Mouse (Mus musculus): ENCODE measurements around the gene Npcd. TPM values are rescaled to one million over a fixed set of nuclear protein-coding genes. Genes with fewer than 3 reads are reported as not detected.

The Npcd gene
- polyA plus RNA-seq, 1 experiment from 2014 or later, result not detected

- H3K4me1 ChIP-seq (replicated peaks; ENCODE audit: control insufficient read depth, insufficient read depth), result peaks cover 8% of the 10 kb centered on the region
- H3K4me3 ChIP-seq (ENCODE audit: low read depth, low read length), result no peak overlapping the region
- no peaks in the 10 kb centered on the region for H3K9me3 ChIP-seq (ENCODE audit: control insufficient read depth, low read length)
- no peak overlapping the region for H3K9ac ChIP-seq (ENCODE audit: low read length)
- DNase-seq (ENCODE audit: low spot score) (no peak), ATAC-seq (ENCODE audit: low FRiP score, low TSS enrichment) (no peak)
- peaks cover under 1% of the 10 kb centered on the region; the same call in 1 of the 2 replicates for H3K36me3 ChIP-seq (ENCODE audit: control insufficient read depth, insufficient read depth, low read length)
- 59% methylated on average over 16 of the region's 16 CpGs for WGBS
- H3K27ac ChIP-seq (replicated peaks), result no peak overlapping the region
- no peak for TF ChIP-seq EP300 (optimal IDR thresholded peaks at IDR 0.05)
- TF ChIP-seq CTCF (IDR thresholded peaks at IDR 0.05; ENCODE audit: low read depth), result no peak
- no peak overlapping the region for H3K4me2 ChIP-seq (replicated peaks; ENCODE audit: low read depth)
- no peaks in the 10 kb centered on the region for H3K27me3 ChIP-seq (ENCODE audit: control insufficient read depth, insufficient read depth, low read length)
These were observed 66.6 kb downstream of the Npcd start for GRCm38 (mm10) chr15:79767327-79767961.

GRCm38 (mm10) chr15:79766586-79767071 lies 67.4 kb downstream of the Npcd start:
- Histone ChIP-seq H3K36me3 (ENCODE audit: control insufficient read depth, insufficient read depth, low read length) (peaks cover 4% of the 10 kb centered on the region; the same call in 1 of the 2 replicates), H3K4me3 (ENCODE audit: low read depth, low read length) (no peak overlapping the region), H3K9me3 (ENCODE audit: control insufficient read depth, low read length) (no peaks in the 10 kb centered on the region), H3K27me3 (ENCODE audit: control insufficient read depth, insufficient read depth, low read length) (no peaks in the 10 kb centered on the region), H3K9ac (ENCODE audit: low read length) (no peak overlapping the region), H3K4me1 (replicated peaks; ENCODE audit: control insufficient read depth, insufficient read depth) (peaks cover 8% of the 10 kb centered on the region), H3K27ac (replicated peaks) (peak overlapping the region; percentile 53; the same call in 1 of the 2 replicates), H3K4me2 (replicated peaks; ENCODE audit: low read depth) (no peak overlapping the region)
- no peak for TF ChIP-seq CTCF (IDR thresholded peaks at IDR 0.05; ENCODE audit: low read depth)
- no peak for TF ChIP-seq EP300 (optimal IDR thresholded peaks at IDR 0.05)
- ATAC-seq (ENCODE audit: low FRiP score, low TSS enrichment), result no peak
- no peak for DNase-seq (ENCODE audit: low spot score)
- 53% methylated on average over 10 of the region's 10 CpGs for WGBS

GRCm38 (mm10) chr15:79766168-79766567 lies 67.9 kb downstream of the Npcd start:
- H3K36me3 ChIP-seq (ENCODE audit: control insufficient read depth, insufficient read depth, low read length), result peaks cover 4% of the 10 kb centered on the region; the same call in 1 of the 2 replicates
- ATAC-seq (ENCODE audit: low FRiP score, low TSS enrichment) (no peak; the same call in 1 of the 2 replicates), DNase-seq (ENCODE audit: low spot score) (no peak)
- no peak overlapping the region; the same call in 1 of the 2 replicates for H3K27ac ChIP-seq (replicated peaks)
- H3K9me3 ChIP-seq (ENCODE audit: control insufficient read depth, low read length), result no peaks in the 10 kb centered on the region
- TF ChIP-seq EP300 (optimal IDR thresholded peaks at IDR 0.05) (no peak), CTCF (IDR thresholded peaks at IDR 0.05; ENCODE audit: low read depth) (no peak)
- no peak overlapping the region for H3K4me2 ChIP-seq (replicated peaks; ENCODE audit: low read depth)
- peaks cover 8% of the 10 kb centered on the region for H3K4me1 ChIP-seq (replicated peaks; ENCODE audit: control insufficient read depth, insufficient read depth)
- H3K9ac ChIP-seq (ENCODE audit: low read length), result no peak overlapping the region
- H3K27me3 ChIP-seq (ENCODE audit: control insufficient read depth, insufficient read depth, low read length), result no peaks in the 10 kb centered on the region
- 57% methylated on average over 9 of the region's 10 CpGs for WGBS
- H3K4me3 ChIP-seq (ENCODE audit: low read depth, low read length), result no peak overlapping the region

- DNase-seq (ENCODE audit: low spot score), result peak; percentile 47
- Histone ChIP-seq H3K9me3 (ENCODE audit: control insufficient read depth, low read length) (no peaks in the 10 kb centered on the region), H3K4me2 (replicated peaks; ENCODE audit: low read depth) (no peak overlapping the region), H3K36me3 (ENCODE audit: control insufficient read depth, insufficient read depth, low read length) (peaks cover 4% of the 10 kb centered on the region; the same call in 1 of the 2 replicates), H3K27me3 (ENCODE audit: control insufficient read depth, insufficient read depth, low read length) (no peaks in the 10 kb centered on the region), H3K4me1 (replicated peaks; ENCODE audit: control insufficient read depth, insufficient read depth) (peaks cover 8% of the 10 kb centered on the region; the same call in 1 of the 2 replicates), H3K9ac (ENCODE audit: low read length) (no peak overlapping the region), H3K4me3 (ENCODE audit: low read depth, low read length) (no peak overlapping the region), H3K27ac (replicated peaks) (no peak overlapping the region)
- TF ChIP-seq CTCF (IDR thresholded peaks at IDR 0.05; ENCODE audit: low read depth) (no peak), EP300 (optimal IDR thresholded peaks at IDR 0.05) (no peak)
- peak; percentile 28; the same call in 1 of the 2 replicates for ATAC-seq (ENCODE audit: low FRiP score, low TSS enrichment)
- 59% methylated on average over 1 of the region's 2 CpGs for WGBS
These were observed 68.7 kb downstream of the Npcd start for GRCm38 (mm10) chr15:79765361-79765760.

GRCm38 (mm10) chr15:79764539-79765267 lies 69.3 kb downstream of the Npcd start:
- Histone ChIP-seq H3K9ac (ENCODE audit: low read length) (no peak overlapping the region), H3K27ac (replicated peaks) (no peak overlapping the region), H3K4me1 (replicated peaks; ENCODE audit: control insufficient read depth, insufficient read depth) (peaks cover 6% of the 10 kb centered on the region; the same call in 1 of the 2 replicates), H3K36me3 (ENCODE audit: control insufficient read depth, insufficient read depth, low read length) (peaks cover 4% of the 10 kb centered on the region; the same call in 1 of the 2 replicates), H3K4me3 (ENCODE audit: low read depth, low read length) (no peak overlapping the region), H3K9me3 (ENCODE audit: control insufficient read depth, low read length) (no peaks in the 10 kb centered on the region), H3K27me3 (ENCODE audit: control insufficient read depth, insufficient read depth, low read length) (no peaks in the 10 kb centered on the region), H3K4me2 (replicated peaks; ENCODE audit: low read depth) (no peak overlapping the region)
- TF ChIP-seq EP300 (optimal IDR thresholded peaks at IDR 0.05) (no peak), CTCF (IDR thresholded peaks at IDR 0.05; ENCODE audit: low read depth) (no peak)
- DNase-seq (ENCODE audit: low spot score) (no peak), ATAC-seq (ENCODE audit: low FRiP score, low TSS enrichment) (no peak)
- 78% methylated on average over 11 of the region's 11 CpGs for WGBS

All from stomach, postnatal 0 days (tissue).